Mouse (Mus musculus) bone marrow macrophage, adult 2 months (primary cell): ENCODE measurements around the gene Akap2.

Experiments used
- CTCF ChIP-seq: IDR thresholded peaks from 2 replicates; pipeline ENCODE4 v1.5.1; 2012; ENCODE audit warnings: low read depth, mild to moderate bottlenecking, low read length, moderate library complexity
- POLR2A ChIP-seq: IDR thresholded peaks from 2 replicates; pipeline ENCODE4 v1.6.1; 2012; ENCODE audit warnings: mild to moderate bottlenecking, low read depth, low read length, borderline replicate concordance

DNA sequence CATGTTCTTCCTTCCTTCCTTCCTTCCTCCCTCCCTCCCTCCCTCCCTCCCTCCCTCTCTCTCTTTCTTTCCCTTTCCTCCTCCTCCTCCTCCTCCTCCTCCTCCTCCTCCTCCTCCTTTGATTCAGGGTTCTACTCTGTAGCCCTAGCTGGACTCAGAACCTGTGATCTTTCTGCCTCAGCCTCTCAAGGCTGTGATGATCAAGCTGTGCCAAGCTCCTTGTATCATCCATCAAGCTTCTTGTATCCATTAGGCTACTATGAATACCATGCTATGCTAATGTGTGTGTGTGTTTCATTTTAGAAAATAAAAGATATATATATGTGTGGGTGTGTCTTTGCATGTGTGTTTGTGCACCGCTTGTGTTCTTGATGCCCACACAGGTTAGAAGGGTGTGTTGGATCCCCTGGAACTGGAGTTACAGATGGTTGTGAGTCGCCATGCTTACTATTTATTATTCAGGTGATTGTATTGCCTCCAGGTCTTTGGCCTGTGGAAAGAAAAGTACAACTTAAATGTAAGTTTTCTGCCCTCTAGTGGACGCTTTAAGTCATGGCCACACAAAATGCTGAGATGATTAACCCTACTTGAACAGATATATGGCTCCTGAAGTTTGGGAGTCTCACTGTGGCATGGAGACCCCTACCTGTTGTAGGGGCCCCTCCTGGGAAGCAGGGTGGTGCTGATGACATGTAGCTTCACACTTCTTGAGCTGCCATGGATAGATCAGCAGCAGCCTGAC is 210.2 kb downstream of the Akap2 start:
- TF ChIP-seq CTCF, result no peak
- TF ChIP-seq POLR2A, result no peak
